Mouse (Mus musculus) embryonic facial prominence, embryonic 11.5 days (tissue): ENCODE measurements around the gene Snd1. TPM values are rescaled to one million over a fixed set of nuclear protein-coding genes. Genes with fewer than 3 reads are reported as not detected.

ENCODE experiments used
- ATAC-seq: fragments of 200-750 bp; cut with Nextera tagmentation; replicated peaks from 2 replicates; pipeline ENCODE4 v1.8.0; 2017; ENCODE audit warnings: low read depth; ENCODE audit not compliant: insufficient number of reproducible peaks, low FRiP score, low TSS enrichment
- DNase-seq: peaks from one replicate; pipeline ENCODE4 v3.0.0-alpha.2; 2015; ENCODE audit warnings: low spot score
- H3K27ac ChIP-seq: fragments of 300-500 bp; sonication (generic); replicated peaks from 2 replicates; pipeline ENCODE4 v1.5.1; 2014; ENCODE audit warnings: mild to moderate bottlenecking, low read depth, low read length, control low read depth
- H3K27me3 ChIP-seq: fragments of 300-500 bp; sonication (generic); 2 replicates; pipeline ENCODE4 v1.6.1; 2014; ENCODE audit warnings: mild to moderate bottlenecking, low read length, moderate library complexity, mixed read lengths; ENCODE audit not compliant: control insufficient read depth, insufficient read depth
- H3K36me3 ChIP-seq: fragments of 300-500 bp; sonication (generic); replicated peaks from 2 replicates; pipeline ENCODE4 v1.6.1; 2014; ENCODE audit warnings: low read depth, mild to moderate bottlenecking, low read length, moderate library complexity, mixed read lengths; ENCODE audit not compliant: control insufficient read depth, insufficient read depth
- H3K4me1 ChIP-seq: fragments of 300-500 bp; sonication (generic); 2 replicates; pipeline ENCODE4 v1.6.1; 2014; ENCODE audit warnings: low read length, mixed read lengths; ENCODE audit not compliant: control insufficient read depth, insufficient read depth
- H3K4me2 ChIP-seq: fragments of 300-500 bp; sonication (generic); 2 replicates; pipeline ENCODE4 v1.6.1; 2014; ENCODE audit warnings: low read depth, mild to moderate bottlenecking, control low read depth, low read length, moderate library complexity
- H3K4me3 ChIP-seq: fragments of 300-500 bp; sonication (generic); 2 replicates; pipeline ENCODE4 v1.5.1; 2014; ENCODE audit warnings: low read depth, low read length, control low read depth
- H3K9ac ChIP-seq: fragments of 300-500 bp; sonication (generic); replicated peaks from 2 replicates; pipeline ENCODE4 v1.6.1; 2014; ENCODE audit warnings: mild to moderate bottlenecking, control low read depth, low read length
- H3K9me3 ChIP-seq: fragments of 300-500 bp; sonication (generic); replicated peaks from 2 replicates; pipeline ENCODE4 v1.6.1; 2016; ENCODE audit warnings: mild to moderate bottlenecking, low read length, inconsistent platforms, mixed read lengths; ENCODE audit not compliant: control insufficient read depth
- WGBS: fragments of 180-500 bp; shearing (Covaris S2); extraction: QIAGEN DNeasy Blood & Tissue Kit; methylation state at CpG from one replicate; pipeline ENCODE4 v1.1.7; 2014; 5-methylcytosine and 5-hydroxymethylcytosine counted together
- polyA plus RNA-seq: library from polyadenylated mRNA; unstranded; fragments of >200 nt; fragmentation: Nextera tagmentation; extraction: Ambion mirVana; gene quantifications from 2 replicates; pipeline ENCODE4 v1.2.1, GENCODE M21; 2014

Gene Snd1
- polyA plus RNA-seq, 1 experiment from 2014 or later, result 92.6 TPM

DNA sequence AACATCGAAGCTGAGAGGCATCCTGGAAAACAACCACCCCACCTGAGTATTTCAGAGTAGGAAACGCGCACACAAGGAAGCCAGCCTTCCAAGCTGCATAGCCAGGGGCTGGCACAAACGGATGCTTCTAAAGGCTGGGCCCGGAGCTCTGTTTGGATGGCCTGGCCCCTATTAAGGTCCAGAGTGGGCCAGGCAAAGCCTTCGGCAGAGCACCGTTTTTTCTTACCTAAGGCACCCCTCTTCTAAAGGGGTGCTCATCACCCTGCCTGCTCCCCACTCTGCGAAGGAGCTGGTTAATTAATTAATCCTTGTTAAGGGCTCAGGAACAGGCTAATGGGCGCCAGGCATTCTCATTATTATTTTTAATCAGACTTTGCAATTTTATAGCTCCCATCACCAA is 456.3 kb downstream of the Snd1 start:
- Histone ChIP-seq H3K9me3 (no peaks in the 10 kb centered on the region), H3K9ac (no peak overlapping the region), H3K4me1 (no peaks in the 10 kb centered on the region), H3K27ac (no peak overlapping the region), H3K27me3 (no peaks in the 10 kb centered on the region), H3K4me2 (no peak overlapping the region; the same call in 1 of the 2 replicates), H3K4me3 (no peak overlapping the region), H3K36me3 (no peaks in the 10 kb centered on the region)
- 23% methylated on average over 9 of the region's 9 CpGs for WGBS
- ATAC-seq, result no peak
- DNase-seq, result no peak

DNA sequence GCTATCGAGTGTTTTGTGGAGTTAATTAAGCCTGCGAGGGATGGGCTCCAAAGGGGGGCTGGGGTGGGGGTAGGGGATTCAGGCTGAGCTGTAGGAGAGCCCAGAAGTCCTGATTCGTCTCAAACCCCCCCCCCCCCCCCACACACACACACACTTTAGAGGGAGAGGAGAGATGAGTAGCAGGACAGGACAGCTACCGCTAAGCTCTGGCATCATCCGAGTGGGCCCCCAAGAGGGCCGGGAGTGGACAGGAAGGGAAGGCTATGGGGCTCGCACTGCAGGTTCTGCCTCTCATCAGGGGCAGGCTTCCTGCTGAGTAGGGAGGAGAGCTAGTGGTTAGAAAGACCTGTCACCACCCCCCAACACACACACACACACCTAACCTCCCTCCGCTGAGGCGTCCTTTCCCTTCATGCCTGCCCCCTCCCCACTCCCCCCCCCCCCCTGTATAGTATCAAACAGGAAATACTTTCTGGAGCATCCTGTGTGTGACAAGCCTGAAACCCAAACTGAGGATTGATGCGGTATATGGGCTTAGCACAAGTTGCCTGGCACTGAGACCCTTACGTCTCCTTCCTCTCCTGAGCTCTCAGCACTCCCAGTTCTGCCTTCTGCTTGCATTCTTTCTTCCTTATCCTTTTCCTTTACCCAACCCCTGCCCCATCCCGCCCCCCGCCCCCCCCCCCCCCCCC is 456.8 kb downstream of the Snd1 start:
- Histone ChIP-seq H3K27me3 (no peaks in the 10 kb centered on the region), H3K9ac (no peak overlapping the region; the same call in 1 of the 2 replicates), H3K36me3 (no peaks in the 10 kb centered on the region), H3K4me1 (no peaks in the 10 kb centered on the region), H3K4me3 (peak overlapping the region; percentile 10; the same call in 1 of the 2 replicates), H3K4me2 (peak overlapping the region; percentile 32), H3K27ac (no peak overlapping the region), H3K9me3 (no peaks in the 10 kb centered on the region)
- ATAC-seq (peak; percentile 78), DNase-seq (peak; percentile 16)
- 4% methylated on average over 10 of the region's 13 CpGs for WGBS

DNA sequence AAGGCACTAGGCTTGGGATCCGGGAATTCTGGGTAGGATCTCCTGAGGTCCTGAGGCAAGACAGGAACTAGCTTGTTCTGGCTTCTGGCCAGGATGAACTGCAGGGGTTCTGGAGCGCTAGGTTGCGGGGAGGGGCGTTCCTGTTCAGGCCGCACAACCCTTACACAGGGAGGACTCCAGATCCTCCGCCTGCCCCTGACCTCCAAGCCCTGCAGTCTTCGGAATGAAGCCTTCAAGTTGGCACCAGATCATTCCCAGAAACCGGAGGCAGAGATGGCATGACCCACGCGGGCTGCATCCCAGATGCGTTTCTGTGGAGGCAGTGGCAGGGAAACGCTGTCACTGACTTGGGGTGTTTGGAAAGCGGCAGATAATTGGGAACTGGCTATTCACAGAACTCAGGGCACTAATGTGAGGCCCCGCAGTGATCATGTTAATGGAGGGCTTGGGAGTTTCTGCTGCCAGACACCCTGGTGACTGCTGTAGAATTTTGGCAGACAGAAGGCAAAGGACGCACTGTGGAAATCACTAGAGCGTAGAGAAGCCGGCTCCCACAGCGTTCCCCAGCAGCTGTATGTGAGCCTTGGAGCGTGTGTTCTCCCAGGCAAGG is 457.5 kb downstream of the Snd1 start:
- H3K4me2 ChIP-seq, result peak overlapping the region; percentile 32
- no peak overlapping the region for H3K9ac ChIP-seq
- H3K36me3 ChIP-seq, result no peaks in the 10 kb centered on the region
- WGBS, result 8% methylated on average over 19 of the region's 19 CpGs
- no peaks in the 10 kb centered on the region for H3K27me3 ChIP-seq
- H3K4me3 ChIP-seq, result peak overlapping the region; percentile 10; the same call in 1 of the 2 replicates
- H3K9me3 ChIP-seq, result no peaks in the 10 kb centered on the region
- ATAC-seq (0 out of 2 replicates have a peak, but pooled peaks have one; percentile 48), DNase-seq (peak; percentile 50)
- no peaks in the 10 kb centered on the region for H3K4me1 ChIP-seq
- H3K27ac ChIP-seq, result no peak overlapping the region

DNA sequence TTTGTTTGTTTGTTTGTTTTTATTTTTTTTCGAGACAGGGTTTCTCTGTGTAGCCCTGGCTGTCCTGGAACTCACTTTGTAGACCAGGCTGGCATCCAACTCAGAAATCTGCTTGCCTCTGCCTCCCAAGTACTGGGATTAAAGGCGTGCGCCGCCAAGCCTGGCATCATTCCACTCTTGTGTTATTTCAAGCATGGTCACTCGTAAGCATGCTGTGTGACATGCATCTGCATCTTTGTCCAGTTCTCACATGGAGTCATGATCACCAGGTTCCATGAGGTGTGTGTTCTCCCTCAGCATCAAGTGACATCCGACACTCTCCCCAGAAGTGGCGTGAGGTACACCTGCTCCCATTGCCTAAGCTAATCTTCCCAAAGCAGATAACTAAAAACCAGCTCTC is 460.8 kb downstream of the Snd1 start:
- Histone ChIP-seq H3K4me2 (no peak overlapping the region), H3K9me3 (no peaks in the 10 kb centered on the region), H3K27me3 (no peaks in the 10 kb centered on the region), H3K4me3 (no peak overlapping the region), H3K4me1 (no peaks in the 10 kb centered on the region), H3K9ac (no peak overlapping the region), H3K27ac (no peak overlapping the region), H3K36me3 (no peaks in the 10 kb centered on the region)
- no peak for ATAC-seq
- no peak for DNase-seq
- WGBS, result 87% methylated on average over 7 of the region's 7 CpGs

DNA sequence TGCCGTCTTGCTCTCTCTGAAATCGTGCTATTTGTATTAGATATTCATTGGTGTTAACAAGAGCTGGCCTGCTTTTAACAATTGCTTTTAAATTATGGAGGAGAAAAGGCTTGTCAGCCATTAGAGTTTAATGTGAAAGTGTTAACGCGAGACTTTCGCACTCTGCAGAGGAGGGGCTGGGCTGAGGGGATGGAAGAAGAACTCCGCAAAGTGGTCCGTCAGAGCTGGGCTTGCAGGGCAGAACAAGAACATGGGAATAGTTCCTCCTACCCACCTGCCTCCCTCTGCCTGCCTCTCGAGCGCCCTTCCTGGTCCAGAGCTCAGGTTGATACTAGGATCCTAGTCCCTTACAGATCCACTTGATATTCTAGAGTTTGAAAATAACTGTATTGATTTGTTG is 472.3 kb downstream of the Snd1 start:
- H3K4me3 ChIP-seq, result no peak overlapping the region
- DNase-seq (no peak), ATAC-seq (no peak)
- 76% methylated on average over 9 of the region's 9 CpGs for WGBS
- H3K4me1 ChIP-seq, result no peaks in the 10 kb centered on the region
- H3K36me3 ChIP-seq, result no peaks in the 10 kb centered on the region
- H3K9me3 ChIP-seq, result no peaks in the 10 kb centered on the region
- H3K4me2 ChIP-seq, result no peak overlapping the region
- no peaks in the 10 kb centered on the region for H3K27me3 ChIP-seq
- no peak overlapping the region for H3K27ac ChIP-seq
- no peak overlapping the region for H3K9ac ChIP-seq

DNA sequence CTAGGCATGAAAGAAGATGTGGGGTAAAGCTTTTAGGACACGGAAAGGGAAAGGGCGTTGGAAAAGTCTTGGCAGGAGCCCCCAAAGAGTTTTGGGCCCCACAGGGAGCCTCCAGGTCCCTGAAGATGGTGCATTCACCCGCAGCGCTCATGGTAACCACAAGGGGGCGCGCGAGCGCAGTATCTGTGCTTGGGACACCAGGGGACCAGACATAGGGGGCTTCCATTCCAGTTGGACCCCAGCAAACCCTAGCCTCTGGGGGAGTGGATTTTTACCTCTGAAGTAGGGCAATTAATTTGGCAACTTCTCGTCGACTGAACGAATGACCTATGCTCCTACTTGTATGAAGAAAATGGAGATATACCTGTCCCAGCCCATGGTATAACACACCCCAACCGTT is 474.3 kb downstream of the Snd1 start:
- no peak overlapping the region for H3K9ac ChIP-seq
- no peak overlapping the region for H3K4me2 ChIP-seq
- no peaks in the 10 kb centered on the region for H3K4me1 ChIP-seq
- H3K4me3 ChIP-seq, result no peak overlapping the region
- H3K27ac ChIP-seq, result no peak overlapping the region
- 15% methylated on average over 12 of the region's 12 CpGs for WGBS
- no peaks in the 10 kb centered on the region for H3K27me3 ChIP-seq
- no peak for ATAC-seq
- no peaks in the 10 kb centered on the region for H3K9me3 ChIP-seq
- no peaks in the 10 kb centered on the region for H3K36me3 ChIP-seq
- DNase-seq, result peak; percentile 76

DNA sequence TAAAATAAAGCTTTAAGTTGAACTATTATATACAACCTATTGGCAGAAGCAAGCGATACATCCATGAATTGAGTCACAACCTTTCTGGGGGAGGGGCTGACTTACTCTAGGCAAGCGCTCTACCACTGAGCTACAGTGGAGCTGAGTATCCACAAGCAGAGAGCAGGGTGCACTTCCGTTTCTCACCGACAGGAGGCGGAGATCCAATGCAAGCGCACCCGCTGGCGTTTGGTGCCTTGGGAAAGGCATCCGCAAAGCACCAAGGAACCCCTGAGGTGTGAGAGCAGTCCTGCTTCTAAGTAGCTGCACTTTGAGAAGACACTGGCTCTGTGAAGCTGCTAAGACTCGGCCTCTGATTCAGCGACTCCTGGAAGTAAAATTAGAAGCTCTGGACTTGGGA is 480.6 kb downstream of the Snd1 start:
- H3K36me3 ChIP-seq, result no peaks in the 10 kb centered on the region

DNA sequence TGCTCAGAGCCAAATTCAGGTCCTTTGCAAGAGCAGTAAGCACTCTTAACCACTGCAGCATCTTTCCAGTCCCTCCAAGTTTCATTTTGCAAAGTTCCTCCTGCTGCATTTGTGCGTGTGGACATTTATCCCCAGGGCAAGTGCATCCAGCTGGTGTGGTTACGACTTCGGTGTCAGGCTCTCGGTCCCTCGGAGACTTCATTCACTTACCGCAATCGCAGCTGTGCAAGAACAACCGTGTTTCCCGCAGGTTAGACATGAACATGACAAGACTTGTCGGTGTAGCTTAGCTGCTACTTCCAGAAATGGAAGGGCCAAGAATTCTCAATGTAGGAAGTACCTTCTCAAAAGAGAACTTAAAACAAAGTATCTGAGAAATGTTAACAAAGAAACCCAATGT is 482.5 kb downstream of the Snd1 start:
- H3K9me3 ChIP-seq, result no peaks in the 10 kb centered on the region
- no peak overlapping the region for H3K27ac ChIP-seq
- DNase-seq, result peak; percentile 11
- H3K36me3 ChIP-seq, result no peaks in the 10 kb centered on the region
- no peaks in the 10 kb centered on the region for H3K4me1 ChIP-seq
- no peak overlapping the region for H3K4me3 ChIP-seq
- H3K9ac ChIP-seq, result no peak overlapping the region
- WGBS, result 75% methylated on average over 10 of the region's 10 CpGs
- no peaks in the 10 kb centered on the region for H3K27me3 ChIP-seq
- H3K4me2 ChIP-seq, result no peak overlapping the region
- no peak for ATAC-seq

More for the DNA sequence above, 480.6 kb downstream of the Snd1 start:
- no peak overlapping the region for H3K4me2 ChIP-seq
- no peak overlapping the region for H3K27ac ChIP-seq
- no peaks in the 10 kb centered on the region for H3K9me3 ChIP-seq
- H3K27me3 ChIP-seq, result no peaks in the 10 kb centered on the region
- no peak overlapping the region for H3K9ac ChIP-seq
- H3K4me3 ChIP-seq, result no peak overlapping the region
- H3K4me1 ChIP-seq, result no peaks in the 10 kb centered on the region
- no peak for ATAC-seq
- DNase-seq, result peak; percentile 74
- 17% methylated on average over 11 of the region's 11 CpGs for WGBS
